Mouse (Mus musculus): ENCODE data around the gene Gfer.

- TF ChIP-seq CTCF (IDR thresholded peaks at IDR 0.05; ENCODE audit: borderline replicate concordance, insufficient read depth, low read depth, low read length) (no peak), POLR2A (IDR thresholded peaks at IDR 0.05; ENCODE audit: borderline replicate concordance, insufficient read depth, low read length) (no peak)
Measured at GRCm38 (mm10) chr17:24742307-24742706, 46.4 kb upstream of the Gfer start.

Data from cerebellum, adult 2 months (tissue).